Mouse (Mus musculus) cortical plate, adult 2 months (tissue): ENCODE measurements at regions not wholly inside any gene's neighbourhood (a gene's known extent, or its start where the extent isn't known, plus 50 kb on each side); places are given as distances from the start of the nearest gene placed in this dataset.

ENCODE experiments used
- H3K27ac ChIP-seq: fragments of 200-500 bp; 2 replicates; pipeline ENCODE4 v1.5.1; 2012; ENCODE audit warnings: low read length, control low read depth, inconsistent platforms; ENCODE audit not compliant: insufficient read depth
- H3K4me1 ChIP-seq: fragments of 200-500 bp; 2 replicates; pipeline ENCODE4 v1.6.1; 2011; ENCODE audit warnings: low read length; ENCODE audit not compliant: control insufficient read depth, insufficient read depth
- H3K4me3 ChIP-seq: fragments of 200-500 bp; 2 replicates; pipeline ENCODE4 v1.5.1; 2011; ENCODE audit warnings: mild to moderate bottlenecking, low read length, control low read depth; ENCODE audit not compliant: insufficient read depth
- CTCF ChIP-seq: fragments of 200-500 bp; IDR thresholded peaks from 2 replicates; pipeline ENCODE4 v1.5.1; 2011; ENCODE audit warnings: mild to moderate bottlenecking, control low read depth, low read length; ENCODE audit not compliant: insufficient read depth; ENCODE audit errors: extremely low read depth
- POLR2A ChIP-seq: fragments of 200-500 bp; IDR thresholded peaks from 2 replicates; pipeline ENCODE4 v1.6.1; 2011; ENCODE audit warnings: mild to moderate bottlenecking, low read length, control low read depth; ENCODE audit not compliant: insufficient read depth; ENCODE audit errors: extremely low read depth

GRCm38 (mm10) chr2:171242356-171242755, 510.7 kb downstream of the Dok5 start:
- Histone ChIP-seq H3K27ac (no peak overlapping the region), H3K4me3 (no peak overlapping the region), H3K4me1 (no peaks in the 10 kb centered on the region)
- TF ChIP-seq POLR2A, result no peak
- TF ChIP-seq CTCF, result no peak

DNA sequence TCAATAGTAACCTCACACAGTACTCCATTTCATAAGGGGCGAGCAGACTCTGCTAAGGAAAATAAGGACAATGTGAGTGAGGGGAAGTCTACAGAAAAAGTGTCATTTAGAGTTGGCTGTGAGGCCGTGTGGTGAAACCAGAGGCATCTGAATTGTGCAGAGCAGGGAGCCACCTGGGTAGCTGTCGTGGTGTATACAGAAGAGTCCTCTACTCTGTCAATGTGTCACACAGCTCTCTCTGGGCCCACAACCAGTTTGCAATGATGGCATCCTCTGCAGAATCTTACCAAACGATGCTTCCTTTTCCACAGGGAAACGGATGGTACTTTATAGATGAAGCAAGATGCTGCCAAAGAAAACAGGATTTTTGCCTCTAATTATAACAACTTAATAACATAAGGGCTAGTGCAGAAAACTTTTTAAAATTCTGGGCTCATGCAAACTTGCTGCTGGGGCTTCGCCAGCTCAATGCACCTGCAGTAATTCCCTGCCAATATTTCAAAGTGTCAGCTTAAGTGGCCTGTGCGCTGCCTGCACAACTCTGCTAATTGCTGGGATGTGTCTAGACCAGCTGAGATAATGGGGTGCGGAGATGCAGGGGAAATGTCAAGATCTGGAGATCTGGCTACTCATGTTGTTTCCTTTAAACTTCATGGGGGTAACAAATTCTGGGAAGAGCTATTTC, 505.8 kb downstream of the Dok5 start:
- Histone ChIP-seq H3K4me1 (no peaks in the 10 kb centered on the region), H3K27ac (no peak overlapping the region)
- TF ChIP-seq POLR2A, result no peak
- TF ChIP-seq CTCF, result no peak

DNA sequence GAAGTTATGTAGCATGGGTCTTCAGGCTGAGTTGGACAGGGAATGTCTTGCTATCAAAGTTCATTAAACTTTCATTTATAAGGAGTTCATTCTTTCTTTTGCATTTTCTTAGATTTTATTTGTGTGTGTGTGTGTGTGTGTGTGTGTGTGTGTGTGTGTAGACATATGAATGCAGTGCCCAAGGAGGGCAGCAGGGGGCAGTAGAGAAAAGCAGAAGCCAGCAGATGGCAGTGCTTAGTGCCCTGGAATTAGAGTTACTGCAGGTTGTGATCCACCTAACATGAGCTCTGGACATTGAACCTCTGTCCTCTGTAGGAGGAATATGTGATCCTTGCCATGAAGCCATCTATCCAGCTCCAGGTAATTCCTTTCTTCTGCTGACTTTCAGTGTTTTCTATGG, 501.2 kb downstream of the Dok5 start:
- TF ChIP-seq POLR2A (no peak), CTCF (no peak)
- no peaks in the 10 kb centered on the region for H3K4me1 ChIP-seq

More for the DNA sequence above, 505.8 kb downstream of the Dok5 start:
- no peak overlapping the region for H3K4me3 ChIP-seq

GRCm38 (mm10) chr2:171231288-171232050, 499.9 kb downstream of the Dok5 start:
- no peak overlapping the region for H3K4me3 ChIP-seq
- TF ChIP-seq CTCF (no peak), POLR2A (no peak)

More for the DNA sequence above, 501.2 kb downstream of the Dok5 start:
- Histone ChIP-seq H3K27ac (no peak overlapping the region), H3K4me3 (no peak overlapping the region)

GRCm38 (mm10) chr2:171230536-171230935, 498.9 kb downstream of the Dok5 start:
- no peaks in the 10 kb centered on the region for H3K4me1 ChIP-seq
- TF ChIP-seq POLR2A, result no peak
- TF ChIP-seq CTCF, result no peak
- H3K4me3 ChIP-seq, result no peak overlapping the region
- no peak overlapping the region for H3K27ac ChIP-seq

More at GRCm38 (mm10) chr2:171231288-171232050, 499.9 kb downstream of the Dok5 start:
- no peaks in the 10 kb centered on the region for H3K4me1 ChIP-seq
- H3K27ac ChIP-seq, result no peak overlapping the region

- TF ChIP-seq CTCF, result no peak
- no peak for TF ChIP-seq POLR2A
- H3K27ac ChIP-seq, result no peak overlapping the region
- no peaks in the 10 kb centered on the region for H3K4me1 ChIP-seq
Observed at GRCm38 (mm10) chr2:171228229-171228628, 496.6 kb downstream of the Dok5 start.

GRCm38 (mm10) chr2:171213792-171214191, 482.2 kb downstream of the Dok5 start:
- no peak overlapping the region for H3K4me3 ChIP-seq
- no peaks in the 10 kb centered on the region for H3K4me1 ChIP-seq
- H3K27ac ChIP-seq, result no peak overlapping the region
- no peak for TF ChIP-seq POLR2A
- no peak for TF ChIP-seq CTCF

More at GRCm38 (mm10) chr2:171228229-171228628, 496.6 kb downstream of the Dok5 start:
- H3K4me3 ChIP-seq, result no peak overlapping the region

DNA sequence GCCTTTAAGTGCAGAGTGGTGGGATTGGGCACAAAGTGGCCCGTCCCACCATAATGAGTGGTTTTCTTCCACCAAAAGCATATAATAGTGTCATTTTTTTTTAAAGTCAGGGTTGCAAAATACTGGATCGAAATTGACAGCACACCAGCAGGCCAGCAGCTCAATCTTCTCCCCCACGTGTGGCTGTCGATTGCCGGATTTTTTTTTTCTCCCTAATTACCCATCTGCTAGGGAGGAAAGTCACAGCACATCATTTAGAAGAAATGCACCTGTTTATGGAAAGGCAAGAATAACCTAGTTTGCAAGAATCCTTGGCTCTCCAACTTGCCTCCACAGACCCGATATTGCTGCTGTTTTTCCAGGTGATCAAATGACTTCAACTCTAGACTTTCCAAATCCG, 464.9 kb downstream of the Dok5 start:
- no peak overlapping the region for H3K27ac ChIP-seq
- no peak overlapping the region for H3K4me3 ChIP-seq
- no peaks in the 10 kb centered on the region for H3K4me1 ChIP-seq
- TF ChIP-seq POLR2A, result no peak
- TF ChIP-seq CTCF, result no peak

- Histone ChIP-seq H3K4me1 (no peaks in the 10 kb centered on the region), H3K4me3 (no peak overlapping the region), H3K27ac (no peak overlapping the region)
- TF ChIP-seq POLR2A (no peak), CTCF (no peak)
Observed at GRCm38 (mm10) chr2:171192181-171192580, 460.6 kb downstream of the Dok5 start.
